ENCODE assay signal across 8 mouse cellular contexts in genomic region chr11:119106289-119106688, GRCm38 (mm10). TPM values are rescaled to one million over a fixed set of nuclear protein-coding genes. Genes with fewer than 3 reads are reported as not detected.
DNase-seq lines count a peak whose midpoint lies in the region; ATAC-seq and TF ChIP-seq lines count a peak whose summit lies in the region.
"Had no signal": no experiment of that assay in that cellular context is flagged by ENCODE, and none has a peak within 500 bp of the region (broad histone marks: within the 10 kb centered on the region; RNA-seq: fewer than 3 reads in every experiment).

No protein-coding gene starts in this region.

- no peak overlapping the region for H3K27ac ChIP-seq in lung, embryonic 14.5 days (ENCODE audit: low read depth)
- peak overlapping the region; percentile 68; the same call in 1 of the 2 replicates for H3K27ac ChIP-seq in embryonic facial prominence, embryonic 10.5 days (replicated peaks)
- H3K27ac ChIP-seq in intestine, postnatal 0 days (ENCODE audit: low read depth, low read length): peak overlapping the region; percentile 54; the same call in 1 of the 2 replicates

- TF ChIP-seq CTCF in lung, embryonic 14.5 days (IDR thresholded peaks at IDR 0.05; ENCODE audit: low read depth): no peak
- no peak for TF ChIP-seq CTCF in lung, adult 2 months (IDR thresholded peaks at IDR 0.05; ENCODE audit: insufficient read depth, low read length)
- no peak for TF ChIP-seq CTCF in intestine, postnatal 0 days (IDR thresholded peaks at IDR 0.05; ENCODE audit: low read depth)

- intact Hi-C loops in left cerebral cortex, postnatal 25 days (cut with DNase I): no loop called here

- no peaks in the 10 kb centered on the region for H3K9me3 ChIP-seq in lung, embryonic 14.5 days (ENCODE audit: low read depth, low read length)
- H3K9me3 ChIP-seq in embryonic facial prominence, embryonic 10.5 days: no peaks in the 10 kb centered on the region
- no peaks in the 10 kb centered on the region for H3K9me3 ChIP-seq in intestine, postnatal 0 days (ENCODE audit: control insufficient read depth)

- H3K4me3 ChIP-seq in lung, embryonic 14.5 days (ENCODE audit: low read depth, low read length): no peak overlapping the region
- no peak overlapping the region for H3K4me3 ChIP-seq in lung, adult 2 months (replicated peaks; ENCODE audit: extremely low read depth, low read depth, low read length)
- H3K4me3 ChIP-seq in embryonic facial prominence, embryonic 10.5 days: no peak overlapping the region
- H3K4me3 ChIP-seq in intestine, postnatal 0 days (ENCODE audit: low read depth, low read length): no peak overlapping the region
- H3K4me3 ChIP-seq: erythroblast, embryonic 14.5 days had no signal

- no peak for TF ChIP-seq POLR2A in lung, adult 2 months (IDR thresholded peaks at IDR 0.05; ENCODE audit: borderline replicate concordance, extremely low read depth, low read depth, low read length)

- H3K27me3 ChIP-seq in lung, embryonic 14.5 days (ENCODE audit: insufficient read depth, low read length): no peaks in the 10 kb centered on the region
- peaks cover 50% of the 10 kb centered on the region for H3K27me3 ChIP-seq in embryonic facial prominence, embryonic 10.5 days (replicated peaks; ENCODE audit: low read depth, poor library complexity, severe bottlenecking)
- no peaks in the 10 kb centered on the region for H3K27me3 ChIP-seq in intestine, postnatal 0 days (replicated peaks; ENCODE audit: control insufficient read depth, insufficient read depth, low read length)

- peak; percentile 21; the same call in 1 of the 2 replicates for ATAC-seq in lung, embryonic 14.5 days (ENCODE audit: insufficient read depth)
- peak; percentile 82 for ATAC-seq in intestine, postnatal 0 days

- H3K36me3 ChIP-seq in lung, embryonic 14.5 days (ENCODE audit: insufficient read depth): no peaks in the 10 kb centered on the region
- no peaks in the 10 kb centered on the region for H3K36me3 ChIP-seq in embryonic facial prominence, embryonic 10.5 days (replicated peaks)
- no peaks in the 10 kb centered on the region for H3K36me3 ChIP-seq in intestine, postnatal 0 days (ENCODE audit: control insufficient read depth, insufficient read depth)

- H3K9ac ChIP-seq in lung, embryonic 14.5 days: no peak overlapping the region
- no peak overlapping the region for H3K9ac ChIP-seq in intestine, postnatal 0 days (ENCODE audit: low read depth, low read length)

- DNase-seq in lung, embryonic 14.5 days: no peak
- no peak for DNase-seq in lung, adult 2 months
- no peak for DNase-seq in embryonic facial prominence, embryonic 10.5 days (ENCODE audit: low spot score)
- DNase-seq in naive thymus-derived CD4-positive, alpha-beta T cell, adult 2 months (ENCODE audit: low read depth): peak; percentile 56
- DNase-seq in left cerebral cortex, postnatal 25 days (ENCODE audit: low spot score in 2 of 2): no peak
- no peak for DNase-seq in ovary, postnatal 10 days (ENCODE audit: low spot score)

- H3K4me2 ChIP-seq in lung, embryonic 14.5 days: no peak overlapping the region
- H3K4me2 ChIP-seq in intestine, postnatal 0 days (replicated peaks; ENCODE audit: low read depth): peak overlapping the region; percentile 32; the same call in 1 of the 2 replicates

- peaks cover 8% of the 10 kb centered on the region; the same call in 1 of the 2 replicates for H3K4me1 ChIP-seq in lung, embryonic 14.5 days (ENCODE audit: insufficient read depth)
- H3K4me1 ChIP-seq in lung, adult 2 months (ENCODE audit: control insufficient read depth, insufficient read depth, low read length): no peaks in the 10 kb centered on the region
- H3K4me1 ChIP-seq in embryonic facial prominence, embryonic 10.5 days: peaks cover 33% of the 10 kb centered on the region
- peaks cover 9% of the 10 kb centered on the region; the same call in 1 of the 2 replicates for H3K4me1 ChIP-seq in intestine, postnatal 0 days (replicated peaks; ENCODE audit: control insufficient read depth, insufficient read depth, low read length)

- WGBS in lung, embryonic 14.5 days: 23% methylated on average over 6 of the region's 6 CpGs
- 26% methylated on average over 6 of the region's 6 CpGs for WGBS in lung, adult 2 months
- 60% methylated on average over 6 of the region's 6 CpGs for WGBS in embryonic facial prominence, embryonic 10.5 days
- 18% methylated on average over 6 of the region's 6 CpGs for WGBS in intestine, postnatal 0 days

RNA-seq across cellular contexts. Expression of gene Cbx4, which starts 20.3 kb away (rescaled TPM):
- polyA plus RNA-seq in lung, embryonic 14.5 days (2014; fragmentation: Nextera tagmentation; extraction: Ambion mirVana): 13.1 and 13.8 TPM in 2 replicates
- 16.2 and 16.8 TPM in 2 replicates for polyA plus RNA-seq in lung, adult 2 months (2012; rRNA removed)
- 4.7 and 5.2 TPM in 2 replicates for polyA plus RNA-seq in embryonic facial prominence, embryonic 10.5 days (2016; fragmentation: Nextera tagmentation; extraction: Ambion mirVana)
- 6.5 and 7.6 TPM in 2 replicates for polyA plus RNA-seq in intestine, postnatal 0 days (2015; fragmentation: Nextera tagmentation; extraction: Ambion mirVana)
- 10 to 100 TPM; 59.5 to 66.2 TPM for total RNA-seq in left cerebral cortex, postnatal 25 days (2021)
